8 mouse cellular contexts compared by ENCODE assay signal in the genomic region with DNA sequence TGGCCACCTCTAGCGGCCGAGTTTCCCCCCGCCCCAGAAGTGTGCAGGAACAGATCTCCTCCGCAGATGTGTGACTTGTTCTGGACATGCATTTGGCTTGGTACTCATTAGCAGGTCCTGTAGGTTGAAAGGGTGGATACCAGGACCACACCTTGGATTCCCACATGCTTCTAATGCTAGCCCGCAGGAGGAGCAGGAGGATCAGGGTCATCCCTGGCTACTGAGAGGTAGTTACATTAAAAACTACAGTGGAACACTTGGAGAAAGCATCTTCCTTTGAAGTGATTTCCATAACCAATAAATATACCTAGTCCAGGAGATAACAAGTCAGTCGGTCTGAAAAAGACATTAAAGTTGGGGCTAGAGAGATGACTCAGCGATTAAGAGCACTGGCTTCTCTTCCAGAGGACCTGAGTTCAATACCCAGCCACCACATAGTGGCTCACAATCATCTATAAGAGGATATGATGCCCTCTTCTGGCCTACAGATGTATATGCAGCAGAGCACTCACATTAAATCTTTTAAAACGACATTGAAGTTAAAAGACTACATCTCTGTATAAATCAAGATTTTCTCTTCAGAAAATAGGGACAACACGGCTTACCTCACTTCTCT. TPM values are rescaled to one million over a fixed set of nuclear protein-coding genes. Genes with fewer than 3 reads are reported as not detected.
A peak's percentile ranks its signal among the peaks of the same experiment; 100 is the strongest.
DNase-seq lines count a peak whose midpoint lies in the region; ATAC-seq and TF ChIP-seq lines count a peak whose summit lies in the region.

No protein-coding gene starts in this region.

- H3K27me3 ChIP-seq in cerebellum, adult 2 months (ENCODE audit: control insufficient read depth, insufficient read depth, low read length): no peaks in the 10 kb centered on the region
- H3K27me3 ChIP-seq in intestine, embryonic 14.5 days (replicated peaks; ENCODE audit: control insufficient read depth, insufficient read depth, low read length): no peaks in the 10 kb centered on the region
- H3K27me3 ChIP-seq in midbrain, embryonic 14.5 days (ENCODE audit: control insufficient read depth, insufficient read depth, low read length): no peaks in the 10 kb centered on the region

- ATAC-seq in intestine, embryonic 14.5 days (replicated peaks; ENCODE audit: low FRiP score, low TSS enrichment, low read depth): no peak
- ATAC-seq in midbrain, embryonic 14.5 days (ENCODE audit: low FRiP score, low TSS enrichment): no peak

- peak overlapping the region; percentile 67 for H3K4me2 ChIP-seq in intestine, embryonic 14.5 days (ENCODE audit: low read length)
- H3K4me2 ChIP-seq in midbrain, embryonic 14.5 days (ENCODE audit: low read length): peak overlapping the region; percentile 86

- H3K9me3 ChIP-seq in intestine, embryonic 14.5 days (ENCODE audit: control insufficient read depth, low read length): no peaks in the 10 kb centered on the region
- H3K9me3 ChIP-seq in midbrain, embryonic 14.5 days (ENCODE audit: control insufficient read depth, low read length): no peaks in the 10 kb centered on the region

- H3K4me1 ChIP-seq in cerebellum, adult 2 months (ENCODE audit: control insufficient read depth, insufficient read depth, low read length): peaks cover 5% of the 10 kb centered on the region
- peaks cover 14% of the 10 kb centered on the region for H3K4me1 ChIP-seq in intestine, embryonic 14.5 days (replicated peaks; ENCODE audit: control insufficient read depth, insufficient read depth, low read length)
- peaks cover 29% of the 10 kb centered on the region for H3K4me1 ChIP-seq in midbrain, embryonic 14.5 days (ENCODE audit: control insufficient read depth, insufficient read depth, low read length)

- DNase-seq in cerebellum, adult 2 months: peak in 1 of 2 experiments; percentile 32
- no peak for DNase-seq in cerebellum, adult 8-10 months
- DNase-seq in 416B (ENCODE audit: low read depth): peak; percentile 84
- peak; percentile 40 for DNase-seq in embryo, embryonic 9.5 days (ENCODE audit: extremely low spot score)
- DNase-seq in intestine, embryonic 14.5 days (ENCODE audit: low spot score): no peak
- peak; percentile 78 for DNase-seq in midbrain, embryonic 14.5 days
- DNase-seq in layer of hippocampus, postnatal 14 days (ENCODE audit: low spot score in 2 of 2): no peak
- no peak for DNase-seq in cerebellum, adult 9-11 months

- peak overlapping the region; percentile 64 for H3K27ac ChIP-seq in cerebellum, adult 2 months (ENCODE audit: insufficient read depth, low read length)
- peak overlapping the region; percentile 36; the same call in 1 of the 2 replicates for H3K27ac ChIP-seq in intestine, embryonic 14.5 days (ENCODE audit: low read depth)
- H3K27ac ChIP-seq in midbrain, embryonic 14.5 days (replicated peaks; ENCODE audit: low read depth, low read length): peak overlapping the region; percentile 90

- H3K9ac ChIP-seq in intestine, embryonic 14.5 days (ENCODE audit: low read length): peak overlapping the region; percentile 53
- H3K9ac ChIP-seq in midbrain, embryonic 14.5 days (replicated peaks; ENCODE audit: low read length): peak overlapping the region; percentile 66; the same call in 1 of the 2 replicates

- WGBS in cerebellum, adult 2 months: 6% methylated on average over 9 of the region's 9 CpGs
- WGBS in intestine, embryonic 14.5 days: 11% methylated on average over 9 of the region's 9 CpGs
- WGBS in midbrain, embryonic 14.5 days: 7% methylated on average over 9 of the region's 9 CpGs

- no peak for TF ChIP-seq POLR2A in cerebellum, adult 2 months (IDR thresholded peaks at IDR 0.05; ENCODE audit: borderline replicate concordance, insufficient read depth, low read length)

- peaks cover 6% of the 10 kb centered on the region; the same call in 1 of the 2 replicates for H3K36me3 ChIP-seq in intestine, embryonic 14.5 days (ENCODE audit: control insufficient read depth, insufficient read depth, low read length)
- peaks cover 7% of the 10 kb centered on the region for H3K36me3 ChIP-seq in midbrain, embryonic 14.5 days (ENCODE audit: control insufficient read depth, insufficient read depth, low read length)

- TF ChIP-seq CTCF in cerebellum, adult 2 months (IDR thresholded peaks at IDR 0.05; ENCODE audit: borderline replicate concordance, insufficient read depth, low read depth, low read length): no peak

- H3K4me3 ChIP-seq in cerebellum, adult 2 months (replicated peaks; ENCODE audit: insufficient read depth, low read depth, low read length): peak overlapping the region; percentile 78
- H3K4me3 ChIP-seq in intestine, embryonic 14.5 days (ENCODE audit: low read depth, low read length): peak overlapping the region; percentile 67
- H3K4me3 ChIP-seq in midbrain, embryonic 14.5 days (replicated peaks; ENCODE audit: low read depth, low read length): peak overlapping the region; percentile 65

RNA-seq across cellular contexts. Expression of gene Zfp566, which starts 0.8 kb away (rescaled TPM):
- polyA plus RNA-seq in cerebellum, adult 2 months (2012; rRNA removed): 5.5 and 6.1 TPM in 2 replicates
- 8.3 and 11.2 TPM in 2 replicates for polyA plus RNA-seq in intestine, embryonic 14.5 days (2014; fragmentation: Nextera tagmentation; extraction: Ambion mirVana)
- 17.5 and 21.1 TPM in 2 replicates for polyA plus RNA-seq in midbrain, embryonic 14.5 days (2014; fragmentation: Nextera tagmentation; extraction: Ambion mirVana)
- 1 to 10 TPM; 6.9 to 8.5 TPM for total RNA-seq in layer of hippocampus, postnatal 14 days (2021)

RNA-seq across cellular contexts. Expression of gene Gm26920, which starts 0.9 kb away (rescaled TPM):
- polyA plus RNA-seq in cerebellum, adult 2 months (2012; rRNA removed): 0.27 and 0.65 TPM in 2 replicates
- polyA plus RNA-seq in intestine, embryonic 14.5 days (2014; fragmentation: Nextera tagmentation; extraction: Ambion mirVana): 0.87 and 1.5 TPM in 2 replicates
- 1.7 and 1.8 TPM in 2 replicates for polyA plus RNA-seq in midbrain, embryonic 14.5 days (2014; fragmentation: Nextera tagmentation; extraction: Ambion mirVana)
- not detected for total RNA-seq in layer of hippocampus, postnatal 14 days (2021)

RNA-seq across cellular contexts. Expression of gene Zfp260, which starts 3.5 kb away (rescaled TPM):
- 46.3 and 46.6 TPM in 2 replicates for polyA plus RNA-seq in cerebellum, adult 2 months (2012; rRNA removed)
- polyA plus RNA-seq in intestine, embryonic 14.5 days (2014; fragmentation: Nextera tagmentation; extraction: Ambion mirVana): 91.8 and 115 TPM in 2 replicates
- 86.6 and 101 TPM in 2 replicates for polyA plus RNA-seq in midbrain, embryonic 14.5 days (2014; fragmentation: Nextera tagmentation; extraction: Ambion mirVana)
- 10 to 100 TPM; 65.1 to 72.3 TPM for total RNA-seq in layer of hippocampus, postnatal 14 days (2021)

RNA-seq across cellular contexts. Expression of gene Zfp82, which starts 18.4 kb away (rescaled TPM):
- 2.7 and 2.9 TPM in 2 replicates for polyA plus RNA-seq in cerebellum, adult 2 months (2012; rRNA removed)
- 4.9 and 5.4 TPM in 2 replicates for polyA plus RNA-seq in intestine, embryonic 14.5 days (2014; fragmentation: Nextera tagmentation; extraction: Ambion mirVana)
- 11.3 and 11.6 TPM in 2 replicates for polyA plus RNA-seq in midbrain, embryonic 14.5 days (2014; fragmentation: Nextera tagmentation; extraction: Ambion mirVana)
- 1 to 10 TPM; 3.6 to 4.5 TPM for total RNA-seq in layer of hippocampus, postnatal 14 days (2021)

RNA-seq across cellular contexts. Expression of gene Zfp382, which starts 30.7 kb away (rescaled TPM):
- polyA plus RNA-seq in cerebellum, adult 2 months (2012; rRNA removed): 7.1 and 8.3 TPM in 2 replicates
- polyA plus RNA-seq in intestine, embryonic 14.5 days (2014; fragmentation: Nextera tagmentation; extraction: Ambion mirVana): 4.2 and 5.8 TPM in 2 replicates
- polyA plus RNA-seq in midbrain, embryonic 14.5 days (2014; fragmentation: Nextera tagmentation; extraction: Ambion mirVana): 10.7 and 11.7 TPM in 2 replicates
- 10 to 100 TPM; 25.3 to 27.6 TPM for total RNA-seq in layer of hippocampus, postnatal 14 days (2021)

Comparison
In these comparisons a context has a peak if more than half of its experiments do, and no peak if none do; other contexts are left out.
1. DNase-seq: peak in 416B (single experiment), embryo, embryonic 9.5 days (single experiment) and midbrain, embryonic 14.5 days (single experiment); none in cerebellum, adult 8-10 months (single experiment), intestine, embryonic 14.5 days (single experiment), layer of hippocampus, postnatal 14 days (0 of 2) and cerebellum, adult 9-11 months (single experiment).
2. H3K27ac ChIP-seq: peak in every context shown above with its lines; median percentile 90 in midbrain, embryonic 14.5 days; 64 in cerebellum, adult 2 months; 36 in intestine, embryonic 14.5 days.
3. Peak in every context shown above with its lines, with median percentiles within 50 percentile points of each other: H3K4me3 ChIP-seq.